Mouse (Mus musculus) CH12.LX (cell line): ENCODE data around the gene Hlx. TPM values are rescaled to one million over a fixed set of nuclear protein-coding genes. Genes with fewer than 3 reads are reported as not detected.
A peak's percentile ranks its signal among the peaks of the same experiment; 100 is the strongest.

Source experiments
- DNase-seq: peaks from one replicate; pipeline ENCODE4 v3.0.0-alpha.2; 2013; ENCODE audit errors: extremely low read depth
- H3K27ac ChIP-seq: 2 replicates; pipeline ENCODE4 v1.5.1; 2012; ENCODE audit warnings: low read depth, mild to moderate bottlenecking, control low read depth, moderate library complexity; ENCODE audit not compliant: insufficient read depth
- H3K27me3 ChIP-seq: replicated peaks from 2 replicates; pipeline ENCODE3; 2012; ENCODE audit warnings: inconsistent platforms
- H3K36me3 ChIP-seq, 2 experiments: replicated peaks in 1 of 2; 2 replicates each; pipeline versions ENCODE3 to v1.6.1; 2012; ENCODE audit warnings: inconsistent platforms in 1 of 2, low read length in 1 of 2, mild to moderate bottlenecking in 1 of 2, mixed read lengths in 1 of 2, moderate library complexity in 1 of 2; ENCODE audit not compliant: control insufficient read depth in 1 of 2, insufficient read depth in 1 of 2
- H3K4me1 ChIP-seq, 2 experiments: 2 replicates each; pipeline ENCODE4 v1.6.1; 2012; ENCODE audit warnings: inconsistent platforms in 1 of 2, moderate library complexity in 1 of 2; ENCODE audit not compliant: insufficient read depth in 2 of 2, control insufficient read depth in 1 of 2
- H3K4me2 ChIP-seq: 2 replicates; pipeline ENCODE4 v1.6.1; 2012; ENCODE audit warnings: low read depth, mild to moderate bottlenecking, control low read depth; ENCODE audit not compliant: poor library complexity, insufficient read depth, severe bottlenecking
- H3K4me3 ChIP-seq, 3 experiments: fragments of 150-350 bp in 1 of 3; sonication (generic) in 1 of 3; replicated peaks in 1 of 3; 2 replicates each; pipeline versions ENCODE3 to v1.5.1; 2011 to 2012; ENCODE audit warnings: low read depth in 2 of 3, low read length in 2 of 3, mild to moderate bottlenecking in 2 of 3, moderate library complexity in 2 of 3, control low read depth in 1 of 3, improper control_type of control experiment in 1 of 3, inconsistent platforms in 1 of 3, mixed read lengths in 1 of 3; ENCODE audit not compliant: poor library complexity in 1 of 3
- H3K79me2 ChIP-seq: replicated peaks from 2 replicates; pipeline ENCODE4 v1.6.1; 2012; ENCODE audit warnings: mild to moderate bottlenecking, moderate library complexity; ENCODE audit not compliant: control insufficient read depth, poor library complexity, insufficient read depth, severe bottlenecking; ENCODE audit errors: extremely low read depth
- H3K9ac ChIP-seq: 2 replicates; pipeline ENCODE4 v1.6.1; 2012; ENCODE audit warnings: low read depth, mild to moderate bottlenecking, control low read depth, moderate library complexity; ENCODE audit not compliant: insufficient read depth
- H3K9me3 ChIP-seq: replicated peaks from 2 replicates; pipeline ENCODE3; 2012; ENCODE audit warnings: low read length, inconsistent platforms, mixed read lengths
- CHD1 ChIP-seq: IDR thresholded peaks from 2 replicates; pipeline ENCODE4 v1.6.1; 2012; ENCODE audit warnings: low read depth, low read length, improper control_type of control experiment, inconsistent platforms
- E2F4 ChIP-seq: IDR thresholded peaks from 2 replicates; pipeline ENCODE4 v1.6.1; 2011; ENCODE audit warnings: low read depth, low read length, improper control_type of control experiment; ENCODE audit not compliant: insufficient replicate concordance
- ELF1 ChIP-seq: IDR thresholded peaks from 2 replicates; pipeline ENCODE4 v1.6.1; 2014; ENCODE audit warnings: low read depth, mild to moderate bottlenecking, inconsistent platforms, low read length, improper control_type of control experiment
- EP300 ChIP-seq: IDR thresholded peaks from 2 replicates; pipeline ENCODE4 v1.6.1; 2011; ENCODE audit warnings: low read length, improper control_type of control experiment
- ETS1 ChIP-seq: conservative IDR thresholded peaks from 2 replicates; pipeline ENCODE4 v1.6.1; 2012; ENCODE audit warnings: low read depth, mild to moderate bottlenecking, inconsistent platforms, low read length, improper control_type of control experiment, moderate library complexity
- IRF4 ChIP-seq: IDR thresholded peaks from 2 replicates; pipeline ENCODE4 v1.6.1; 2014; ENCODE audit warnings: low read depth, mild to moderate bottlenecking, inconsistent platforms, low read length, improper control_type of control experiment
- JUN ChIP-seq: IDR thresholded peaks from 2 replicates; pipeline ENCODE4 v1.6.1; 2011; ENCODE audit warnings: low read depth, mild to moderate bottlenecking, low read length, improper control_type of control experiment, moderate library complexity; ENCODE audit not compliant: insufficient read depth
- KAT2A ChIP-seq: IDR thresholded peaks from 2 replicates; pipeline ENCODE4 v1.6.1; 2012; ENCODE audit warnings: low read length, improper control_type of control experiment, inconsistent platforms; ENCODE audit not compliant: insufficient replicate concordance
- MAFK ChIP-seq: IDR thresholded peaks from 2 replicates; pipeline ENCODE4 v1.6.1; 2011; ENCODE audit warnings: low read length, improper control_type of control experiment; ENCODE audit not compliant: insufficient replicate concordance
- MEF2A ChIP-seq: IDR thresholded peaks from 2 replicates; pipeline ENCODE4 v1.6.1; 2014; ENCODE audit warnings: low read depth, mild to moderate bottlenecking, inconsistent platforms, low read length, improper control_type of control experiment, borderline replicate concordance
- MYC ChIP-seq: IDR thresholded peaks from 2 replicates; pipeline ENCODE4 v1.6.1; 2011; ENCODE audit warnings: low read depth, mild to moderate bottlenecking, improper control_type of control experiment, low read length
- NELFE ChIP-seq: IDR thresholded peaks from 2 replicates; pipeline ENCODE4 v1.6.1; 2011; ENCODE audit warnings: low read depth, low read length, improper control_type of control experiment
- PAX5 ChIP-seq: IDR thresholded peaks from 2 replicates; pipeline ENCODE4 v1.6.1; 2012; ENCODE audit warnings: low read length, inconsistent platforms, mixed read lengths
- POLR2A ChIP-seq: IDR thresholded peaks from 2 replicates; pipeline ENCODE4 v1.6.1; 2011; ENCODE audit warnings: low read depth, mild to moderate bottlenecking, improper control_type of control experiment, low read length
- SIN3A ChIP-seq: IDR thresholded peaks from 2 replicates; pipeline ENCODE4 v1.6.1; 2012; ENCODE audit warnings: low read length, improper control_type of control experiment, inconsistent platforms
- TCF12 ChIP-seq: IDR thresholded peaks from 2 replicates; pipeline ENCODE4 v1.6.1; 2014; ENCODE audit warnings: low read depth, mild to moderate bottlenecking, inconsistent platforms, low read length, improper control_type of control experiment
- UBTF ChIP-seq: IDR thresholded peaks from 2 replicates; pipeline ENCODE4 v1.6.1; 2012; ENCODE audit warnings: low read depth, mild to moderate bottlenecking, inconsistent platforms, low read length, improper control_type of control experiment, moderate library complexity
- USF1 ChIP-seq: IDR thresholded peaks from 2 replicates; pipeline ENCODE4 v1.6.1; 2014; ENCODE audit warnings: low read depth, mild to moderate bottlenecking, inconsistent platforms, low read length, improper control_type of control experiment
- USF2 ChIP-seq: conservative IDR thresholded peaks from 2 replicates; pipeline ENCODE4 v1.6.1; 2011; ENCODE audit warnings: low read depth, low read length, improper control_type of control experiment
- ZKSCAN1 ChIP-seq: IDR thresholded peaks from 2 replicates; pipeline ENCODE4 v1.6.1; 2012; ENCODE audit warnings: low read depth, inconsistent platforms, low read length, improper control_type of control experiment, borderline replicate concordance
- ZNF384 ChIP-seq: IDR thresholded peaks from 2 replicates; pipeline ENCODE4 v1.6.1; 2012; ENCODE audit warnings: low read depth, low read length, improper control_type of control experiment, inconsistent platforms
- dilution Hi-C: fragments of 300-500 bp; cut with MboI; formaldehyde crosslinking; loops from 2 replicates; pipeline ENCODE4 v1.14.3; 2020; ENCODE audit warnings: low sequenced_read_pairs; ENCODE audit not compliant: extremely low pct_unique_long_range_greater_than_20kb, extremely low pct_ligation_motif_present
- in situ Hi-C: fragments of 300-500 bp; cut with MboI; formaldehyde crosslinking; loops from 3 replicates; pipeline ENCODE4 v1.14.3; 2019; ENCODE audit warnings: low sequenced_read_pairs, low pct_ligation_motif_present, low pct_unique_long_range_greater_than_20kb, mixed read lengths
- polyA plus RNA-seq: library from polyadenylated mRNA; unstranded; fragments of >175 nt; gene quantifications from 2 replicates; pipeline ENCODE4 v1.2.1, GENCODE M21; 2012; ENCODE audit warnings: low read depth; ENCODE audit not compliant: insufficient read length
- total RNA-seq, 2 experiments: library from RNA; depleted of rRNA; stranded (reverse); fragments of 300-350 nt in 1 of 2; fragments of >200 nt in 1 of 2; gene quantifications; 2 replicates each; pipeline ENCODE4 v1.2.3; 2012 to 2014

Gene Hlx
- total and polyA plus RNA-seq, 3 experiments: 0.34 to 1.1 (median 0.64) TPM

DNA sequence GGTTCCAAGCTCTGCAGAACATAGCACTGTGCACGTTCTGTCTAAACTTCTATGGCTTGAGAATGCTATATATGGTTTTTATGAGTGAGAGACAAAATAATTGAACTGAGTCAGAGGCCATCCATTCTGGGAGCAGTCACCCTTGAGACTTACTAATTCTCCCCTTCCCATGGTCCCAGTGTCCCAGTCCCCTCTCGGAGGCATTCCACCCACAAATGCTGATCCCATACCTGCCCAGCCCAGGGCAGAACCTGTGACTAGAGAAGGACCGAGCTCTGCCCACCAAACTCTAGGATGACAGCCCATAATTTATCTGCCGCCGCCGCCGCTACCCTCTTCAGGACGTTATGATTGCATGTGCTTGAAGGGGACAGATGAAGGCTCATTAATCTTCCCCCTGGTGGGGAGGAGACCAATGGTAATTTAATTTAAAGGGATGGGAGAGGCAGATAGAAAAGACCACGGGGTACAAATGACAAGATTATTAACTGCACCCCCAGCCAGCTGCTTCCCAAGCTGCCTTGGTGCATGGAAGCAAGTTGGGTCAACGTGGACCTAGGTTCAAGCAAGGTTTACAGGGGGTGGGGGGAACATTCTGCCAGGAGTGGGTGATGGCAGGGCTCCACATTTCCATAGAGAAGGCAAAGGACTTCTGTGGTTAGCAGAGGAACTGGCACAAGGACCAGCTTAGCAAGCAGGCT is 40.1 kb downstream of the Hlx start:
- in situ Hi-C loops: no loop called here

DNA sequence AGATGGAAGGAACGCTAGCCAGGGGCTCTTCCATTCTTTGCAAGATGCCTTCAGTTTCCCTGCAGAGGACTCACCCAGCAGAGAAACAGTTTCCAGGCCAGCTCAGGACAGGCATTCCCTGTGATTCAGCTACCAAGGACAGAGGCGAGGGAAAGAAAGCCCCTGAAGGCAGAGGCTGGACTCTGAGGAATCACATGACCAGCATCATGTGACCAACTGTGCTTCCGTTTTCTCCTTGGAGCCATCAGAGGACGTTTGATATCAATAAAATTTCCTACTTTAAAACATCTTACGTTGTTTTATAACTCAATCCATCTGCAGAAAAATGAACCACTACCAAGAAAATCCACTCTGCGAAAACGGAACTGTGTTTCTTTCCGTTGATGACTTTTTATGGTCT is 41.2 kb downstream of the Hlx start:
- H3K4me2 ChIP-seq: no peak overlapping the region
- in situ Hi-C loops: no loop called here
- H3K27ac ChIP-seq: no peak overlapping the region
- no peaks in the 10 kb centered on the region for H3K36me3 ChIP-seq
- H3K27me3 ChIP-seq: no peaks in the 10 kb centered on the region
- no peak for TF ChIP-seq MAFK
- TF ChIP-seq USF2: peak; percentile 68
- no peak for TF ChIP-seq ZNF384
- TF ChIP-seq USF1: peak; percentile 50
- TF ChIP-seq ELF1: no peak
- no peak overlapping the region for H3K4me3 ChIP-seq
- dilution Hi-C loops: no loop called here
- H3K9ac ChIP-seq: no peak overlapping the region
- H3K4me1 ChIP-seq: peaks cover 0 to 15% of the 10 kb centered on the region in 2 experiments; a peak in 2 of 4 replicates
- H3K9me3 ChIP-seq: no peaks in the 10 kb centered on the region
- H3K79me2 ChIP-seq: no peaks in the 10 kb centered on the region
- no peak for DNase-seq

More for the DNA sequence above, 40.1 kb downstream of the Hlx start:
- Histone ChIP-seq H3K4me1 (peaks cover 0 to 15% of the 10 kb centered on the region in 2 experiments; a peak in 2 of 4 replicates), H3K27me3 (no peaks in the 10 kb centered on the region), H3K27ac (no peak overlapping the region), H3K4me3 (no peak overlapping the region), H3K9ac (no peak overlapping the region), H3K36me3 (no peaks in the 10 kb centered on the region)
- DNase-seq: no peak
- dilution Hi-C loops: no loop called here
- TF ChIP-seq ZKSCAN1: no peak
- no peak for TF ChIP-seq UBTF
- no peak for TF ChIP-seq JUN
- TF ChIP-seq EP300: no peak
- no peak for TF ChIP-seq USF2
- TF ChIP-seq KAT2A: no peak
- TF ChIP-seq CHD1: no peak
- TF ChIP-seq USF1: no peak
- no peak for TF ChIP-seq TCF12
- TF ChIP-seq PAX5: no peak
- no peak for TF ChIP-seq MEF2A
- TF ChIP-seq SIN3A: no peak
- TF ChIP-seq ZNF384: no peak
- no peak for TF ChIP-seq ETS1
- no peak for TF ChIP-seq MYC
- no peak for TF ChIP-seq E2F4
- no peak for TF ChIP-seq IRF4
- TF ChIP-seq POLR2A: no peak
- TF ChIP-seq NELFE: no peak
- no peak for TF ChIP-seq ELF1
- TF ChIP-seq, all 38 proteins: peak for 0
- H3K4me2 ChIP-seq: no peak overlapping the region
- H3K79me2 ChIP-seq: no peaks in the 10 kb centered on the region
- no peaks in the 10 kb centered on the region for H3K9me3 ChIP-seq
